In genomic region chr19:24332956-24333355, GRCm38 (mm10) we compare ENCODE assay signal across 17 mouse cellular contexts. TPM values are rescaled to one million over a fixed set of nuclear protein-coding genes. Genes with fewer than 3 reads are reported as not detected.
DNase-seq lines count a peak whose midpoint lies in the region; ATAC-seq and TF ChIP-seq lines count a peak whose summit lies in the region.
"Had no signal": no experiment of that assay in that cellular context is flagged by ENCODE, and none has a peak within 500 bp of the region (broad histone marks: within the 10 kb centered on the region; RNA-seq: fewer than 3 reads in every experiment).

No protein-coding gene starts in this region.

- H3K9me3 ChIP-seq in MEL (replicated peaks; ENCODE audit: insufficient read depth, low read length) = no peaks in the 10 kb centered on the region
- no peaks in the 10 kb centered on the region for H3K9me3 ChIP-seq in forebrain, embryonic 10.5 days
- H3K9me3 ChIP-seq in forebrain, embryonic 14.5 days (replicated peaks; ENCODE audit: control insufficient read depth, low read length) = no peaks in the 10 kb centered on the region
- H3K9me3 ChIP-seq: forebrain, embryonic 15.5 days; G1E; intestine, embryonic 15.5 days; limb, embryonic 12.5 days; megakaryocyte, embryonic 14.5 days had no signal

- no peak for ATAC-seq in forebrain, embryonic 14.5 days
- ATAC-seq: forebrain, embryonic 15.5 days; intestine, embryonic 15.5 days had no signal

- TF ChIP-seq RAD21 in MEL (IDR thresholded peaks at IDR 0.05; ENCODE audit: low read depth, low read length) = no peak

- H3K36me3 ChIP-seq in MEL (ENCODE audit: control insufficient read depth in 1 of 2, insufficient read depth in 2 of 2, low read length in 2 of 2) = peaks cover 0 to 28% of the 10 kb centered on the region in 2 experiments; a peak in 2 of 4 replicates
- no peaks in the 10 kb centered on the region for H3K36me3 ChIP-seq in forebrain, embryonic 10.5 days (replicated peaks)
- H3K36me3 ChIP-seq in forebrain, embryonic 14.5 days (ENCODE audit: control insufficient read depth, insufficient read depth, low read length) = no peaks in the 10 kb centered on the region
- H3K36me3 ChIP-seq: forebrain, embryonic 15.5 days; intestine, embryonic 15.5 days; limb, embryonic 12.5 days had no signal

- 86% methylated on average over 5 of the region's 5 CpGs for WGBS in forebrain, embryonic 10.5 days
- WGBS in forebrain, embryonic 14.5 days = 74% methylated on average over 5 of the region's 5 CpGs

- no peak for TF ChIP-seq POLR2A in MEL (IDR thresholded peaks at IDR 0.05; ENCODE audit: control insufficient read depth in 1 of 2, insufficient read depth in 1 of 2, low read depth in 1 of 2, low read length in 2 of 2, poor library complexity in 1 of 2)

- H3K79me2 ChIP-seq in MEL (ENCODE audit: control insufficient read depth, insufficient read depth, low read length, poor library complexity) = no peaks in the 10 kb centered on the region

- no peak overlapping the region for H3K4me3 ChIP-seq in MEL (ENCODE audit: control insufficient read depth in 1 of 2, insufficient read depth in 1 of 2, low read depth in 2 of 2, low read length in 2 of 2)
- no peak overlapping the region for H3K4me3 ChIP-seq in forebrain, embryonic 10.5 days
- no peak overlapping the region for H3K4me3 ChIP-seq in forebrain, embryonic 14.5 days (ENCODE audit: low read depth, low read length)
- H3K4me3 ChIP-seq: forebrain, embryonic 15.5 days; gastrocnemius, adult 2 months; intestine, embryonic 15.5 days; left cerebral cortex, adult 2 months; limb, embryonic 12.5 days; megakaryocyte, embryonic 14.5 days had no signal

- H3K27ac ChIP-seq in MEL (ENCODE audit: control insufficient read depth, low read depth, low read length) = no peak overlapping the region
- H3K27ac ChIP-seq in forebrain, embryonic 10.5 days = no peak overlapping the region
- no peak overlapping the region for H3K27ac ChIP-seq in forebrain, embryonic 14.5 days (ENCODE audit: low read depth, low read length)
- H3K27ac ChIP-seq: forebrain, embryonic 15.5 days; gastrocnemius, adult 2 months; intestine, embryonic 15.5 days; left cerebral cortex, adult 2 months; limb, embryonic 12.5 days; liver, embryonic 14.5 days had no signal

- H3K9ac ChIP-seq in MEL (ENCODE audit: control insufficient read depth, low read depth, low read length, poor library complexity, severe bottlenecking) = no peak overlapping the region
- H3K9ac ChIP-seq in forebrain, embryonic 14.5 days (ENCODE audit: low read length) = no peak overlapping the region
- H3K9ac ChIP-seq: forebrain, embryonic 15.5 days; intestine, embryonic 15.5 days; limb, embryonic 12.5 days; liver, embryonic 14.5 days had no signal

- no peak for TF ChIP-seq EP300 in MEL (IDR thresholded peaks at IDR 0.05; ENCODE audit: low read depth in 1 of 2, low read length in 2 of 2)

- H3K4me2 ChIP-seq in forebrain, embryonic 14.5 days (ENCODE audit: low read length) = no peak overlapping the region
- H3K4me2 ChIP-seq: forebrain, embryonic 15.5 days; intestine, embryonic 15.5 days; limb, embryonic 12.5 days had no signal

- no peaks in the 10 kb centered on the region for H3K27me3 ChIP-seq in MEL (ENCODE audit: control insufficient read depth in 1 of 2, insufficient read depth in 2 of 2, low read length in 2 of 2)
- no peaks in the 10 kb centered on the region for H3K27me3 ChIP-seq in forebrain, embryonic 10.5 days (ENCODE audit: poor library complexity, severe bottlenecking)
- H3K27me3 ChIP-seq in forebrain, embryonic 14.5 days (replicated peaks; ENCODE audit: control insufficient read depth, insufficient read depth, low read length) = no peaks in the 10 kb centered on the region
- H3K27me3 ChIP-seq: forebrain, embryonic 15.5 days; intestine, embryonic 15.5 days; limb, embryonic 12.5 days; megakaryocyte, embryonic 14.5 days had no signal

- H3K4me1 ChIP-seq in MEL (ENCODE audit: control insufficient read depth in 1 of 2, insufficient read depth in 2 of 2, low read length in 2 of 2) = peaks cover 25 to 39% of the 10 kb centered on the region in 2 experiments
- peaks cover 5% of the 10 kb centered on the region; the same call in 1 of the 2 replicates for H3K4me1 ChIP-seq in forebrain, embryonic 10.5 days
- peaks cover 4% of the 10 kb centered on the region; the same call in 1 of the 2 replicates for H3K4me1 ChIP-seq in forebrain, embryonic 14.5 days (ENCODE audit: control insufficient read depth, insufficient read depth, low read length)
- H3K4me1 ChIP-seq: limb, embryonic 12.5 days had no signal

- TF ChIP-seq CTCF in MEL (IDR thresholded peaks at IDR 0.05 in 2 of 3, conservative IDR thresholded peaks at IDR 0.05 in 1 of 3; ENCODE audit: control insufficient read depth in 1 of 3, insufficient read depth in 1 of 3, low read depth in 2 of 3, low read length in 3 of 3, poor library complexity in 1 of 3, severe bottlenecking in 1 of 3) = no peak

- intact Hi-C loops in heart, postnatal 36 days (cut with DNase I) = no loop called here

- peak; percentile 74 for DNase-seq in kidney, postnatal 10 days
- no peak for DNase-seq in kidney, postnatal 25 days
- DNase-seq in MEL (ENCODE audit: low read depth, low spot score) = no peak
- peak; percentile 38 to 45 for DNase-seq in heart, adult 9 months (ENCODE audit: low spot score in 2 of 2)
- peak; percentile 27 to 29 for DNase-seq in heart, postnatal 36 days
- DNase-seq in forebrain, embryonic 10.5 days (ENCODE audit: extremely low spot score, low spot score) = no peak
- no peak for DNase-seq in forebrain, embryonic 14.5 days (ENCODE audit: low spot score)
- DNase-seq: adrenal gland, adult 8-10 months; cerebellum, adult 18-20 months; gastrocnemius, adult 2 months had no signal

TF ChIP-seq in MEL, 35 proteins besides CTCF, POLR2A, EP300 and RAD21:
- TF ChIP-seq MXI1 (IDR thresholded peaks at IDR 0.05; ENCODE audit: low read depth, low read length) (no peak), BHLHE40 (IDR thresholded peaks at IDR 0.05; ENCODE audit: borderline replicate concordance, low read depth, low read length) (peak; percentile 45; the same call in 1 of the 2 replicates)

RNA-seq across cellular contexts. Expression of gene Fxn, which starts 52.6 kb away (rescaled TPM):
- total RNA-seq in MEL (2012; rRNA removed) = 46.2 and 53.7 TPM in 2 replicates
- 10 to 100 TPM in 1 of 2 experiments, not detected in 1; 83.7 TPM for polyA plus RNA-seq in MEL (2012; ENCODE audit: insufficient read depth in 1 of 2, insufficient read length in 2 of 2, low read depth in 1 of 2, low replicate concordance in 2 of 2, missing spikeins in 1 of 2)
- total RNA-seq in heart, postnatal 36 days (2021) = 10 to 100 TPM; 27.7 to 32.7 TPM
- 64.0 and 65.9 TPM in 2 replicates for polyA plus RNA-seq in forebrain, embryonic 10.5 days (2016; fragmentation: Nextera tagmentation; extraction: Ambion mirVana)
- 40.5 and 47.9 TPM in 2 replicates for polyA plus RNA-seq in forebrain, embryonic 14.5 days (2014; fragmentation: Nextera tagmentation; extraction: Ambion mirVana)

Comparison
In these comparisons a context has a peak if more than half of its experiments do, and no peak if none do; other contexts are left out.
1. DNase-seq: peak in kidney, postnatal 10 days (single experiment), heart, adult 9 months (2 of 2) and heart, postnatal 36 days (2 of 2); none in kidney, postnatal 25 days (0 of 2), MEL (single experiment), forebrain, embryonic 10.5 days (single experiment) and forebrain, embryonic 14.5 days (single experiment).